Comparison of ENCODE assay signal across 20 mouse cellular contexts in genomic region chr17:48055076-48055816, GRCm38 (mm10). TPM values are rescaled to one million over a fixed set of nuclear protein-coding genes. Genes with fewer than 3 reads are reported as not detected.
DNase-seq lines count a peak whose midpoint lies in the region; ATAC-seq and TF ChIP-seq lines count a peak whose summit lies in the region.
"Had no signal": no experiment of that assay in that cellular context is flagged by ENCODE, and none has a peak within 500 bp of the region (broad histone marks: within the 10 kb centered on the region; RNA-seq: fewer than 3 reads in every experiment).

No protein-coding gene starts in this region.

- no peak overlapping the region; the same call in 1 of the 2 replicates for H3K4me3 ChIP-seq in forebrain, embryonic 12.5 days (replicated peaks)
- H3K4me3 ChIP-seq in hindbrain, embryonic 15.5 days, result no peak overlapping the region
- H3K4me3 ChIP-seq in midbrain, postnatal 0 days (ENCODE audit: low read depth, low read length), result no peak overlapping the region
- H3K4me3 ChIP-seq: embryonic facial prominence, embryonic 15.5 days; left cerebral cortex, adult 2 months; limb, embryonic 12.5 days had no signal

- no peak for TF ChIP-seq CTCF in midbrain, postnatal 0 days (IDR thresholded peaks at IDR 0.05)

- H3K27me3 ChIP-seq in forebrain, embryonic 12.5 days, result peaks cover 38% of the 10 kb centered on the region
- peaks cover 10% of the 10 kb centered on the region; the same call in 1 of the 2 replicates for H3K27me3 ChIP-seq in hindbrain, embryonic 15.5 days
- H3K27me3 ChIP-seq in midbrain, postnatal 0 days (ENCODE audit: insufficient read depth, low read length), result peaks cover 4% of the 10 kb centered on the region; the same call in 1 of the 2 replicates

- H3K9ac ChIP-seq in forebrain, embryonic 12.5 days, result no peak overlapping the region
- H3K9ac ChIP-seq in hindbrain, embryonic 15.5 days, result no peak overlapping the region
- H3K9ac ChIP-seq in midbrain, postnatal 0 days (replicated peaks; ENCODE audit: low read length, poor library complexity, severe bottlenecking), result 0 out of 2 replicates have a peak overlapping the region, but pooled peaks have one; percentile 33
- H3K9ac ChIP-seq: embryonic facial prominence, embryonic 15.5 days; limb, embryonic 12.5 days; liver, postnatal 0 days had no signal

- peak; percentile 63 for DNase-seq in retina, postnatal 1 day
- no peak for DNase-seq in retina, embryonic 14.5 days (ENCODE audit: low spot score)
- DNase-seq in midbrain, postnatal 0 days (ENCODE audit: low spot score), result no peak
- no peak for DNase-seq in kidney, postnatal 14 days
- DNase-seq in urinary bladder, postnatal 4 days (ENCODE audit: low spot score in 2 of 2), result no peak
- no peak for DNase-seq in liver
- DNase-seq: cerebellum, adult 9-11 months; heart, postnatal 10 days; kidney, adult 2 months; liver, postnatal 0 days had no signal

- H3K4me1 ChIP-seq in forebrain, embryonic 12.5 days, result peaks cover 30% of the 10 kb centered on the region
- peaks cover 23% of the 10 kb centered on the region for H3K4me1 ChIP-seq in hindbrain, embryonic 15.5 days (replicated peaks)
- 0 out of 2 replicates have a peak, but pooled peaks cover 6% of the 10 kb centered on the region for H3K4me1 ChIP-seq in midbrain, postnatal 0 days (ENCODE audit: insufficient read depth, low read length)

- H3K9me3 ChIP-seq in forebrain, embryonic 12.5 days, result no peaks in the 10 kb centered on the region
- H3K9me3 ChIP-seq in hindbrain, embryonic 15.5 days, result no peaks in the 10 kb centered on the region
- no peaks in the 10 kb centered on the region for H3K9me3 ChIP-seq in midbrain, postnatal 0 days (ENCODE audit: low read length)
- H3K9me3 ChIP-seq: embryonic facial prominence, embryonic 15.5 days had no signal

- H3K4me2 ChIP-seq in forebrain, embryonic 12.5 days, result peak overlapping the region; percentile 31
- H3K4me2 ChIP-seq in hindbrain, embryonic 15.5 days, result peak overlapping the region; percentile 12
- 0 out of 2 replicates have a peak overlapping the region, but pooled peaks have one; percentile 9 for H3K4me2 ChIP-seq in midbrain, postnatal 0 days (ENCODE audit: low read depth, low read length, poor library complexity, severe bottlenecking)
- H3K4me2 ChIP-seq: embryonic facial prominence, embryonic 15.5 days; limb, embryonic 12.5 days had no signal

- 32% methylated on average over 20 of the region's 20 CpGs for WGBS in forebrain, embryonic 12.5 days
- 32% methylated on average over 20 of the region's 20 CpGs for WGBS in hindbrain, embryonic 15.5 days
- 20% methylated on average over 19 of the region's 20 CpGs for WGBS in midbrain, postnatal 0 days

- no peaks in the 10 kb centered on the region for H3K36me3 ChIP-seq in forebrain, embryonic 12.5 days (replicated peaks)
- H3K36me3 ChIP-seq in hindbrain, embryonic 15.5 days, result no peaks in the 10 kb centered on the region
- H3K36me3 ChIP-seq in midbrain, postnatal 0 days (ENCODE audit: insufficient read depth, low read length), result no peaks in the 10 kb centered on the region
- H3K36me3 ChIP-seq: embryonic facial prominence, embryonic 15.5 days; limb, embryonic 12.5 days had no signal

- ATAC-seq in forebrain, embryonic 12.5 days (ENCODE audit: low FRiP score), result 0 out of 2 replicates have a peak, but pooled peaks have one; percentile 22
- no peak; the same call in 1 of the 2 replicates for ATAC-seq in hindbrain, embryonic 15.5 days (ENCODE audit: low FRiP score, low read depth)
- peak; percentile 32; the same call in 1 of the 2 replicates for ATAC-seq in midbrain, postnatal 0 days (ENCODE audit: low FRiP score)
- ATAC-seq: activated CD4-positive, CD25-positive, alpha-beta regulatory T cell, adult 4 months; liver, postnatal 0 days had no signal

- H3K27ac ChIP-seq in forebrain, embryonic 12.5 days, result peak overlapping the region; percentile 56
- no peak overlapping the region for H3K27ac ChIP-seq in hindbrain, embryonic 15.5 days (replicated peaks)
- 0 out of 2 replicates have a peak overlapping the region, but pooled peaks have one; percentile 6 for H3K27ac ChIP-seq in midbrain, postnatal 0 days (ENCODE audit: low read depth, low read length)
- H3K27ac ChIP-seq: embryonic facial prominence, embryonic 15.5 days; left cerebral cortex, adult 2 months; limb, embryonic 12.5 days had no signal

RNA-seq across cellular contexts. Expression of gene 1700122O11Rik, which starts 17.2 kb away (rescaled TPM):
- polyA plus RNA-seq in forebrain, embryonic 12.5 days (2016; fragmentation: Nextera tagmentation; extraction: Ambion mirVana), result not detected in 2 replicates
- not detected in 2 replicates for polyA plus RNA-seq in hindbrain, embryonic 15.5 days (2015; fragmentation: Nextera tagmentation; extraction: Ambion mirVana)
- total RNA-seq in midbrain, postnatal 0 days (2014; rRNA removed), result not detected in 2 replicates
- polyA plus RNA-seq in midbrain, postnatal 0 days (2015; fragmentation: Nextera tagmentation; extraction: Ambion mirVana), result not detected in 2 replicates
- total RNA-seq: gastrocnemius, postnatal 4 days; heart, postnatal 10 days; left cerebral cortex, adult 2 months; megakaryocyte progenitor cell, adult 5-6 weeks had no signal
- polyA plus RNA-seq: activated CD4-positive, CD25-positive, alpha-beta regulatory T cell, adult 4 months; embryonic facial prominence, embryonic 15.5 days; kidney, adult 2 months; large intestine, adult 2 months; limb, embryonic 12.5 days; liver, postnatal 0 days; stomach, embryonic 16.5 days had no signal

RNA-seq across cellular contexts. Expression of gene 1700067P10Rik, which starts 33.9 kb away (rescaled TPM):
- not detected in 2 replicates for polyA plus RNA-seq in forebrain, embryonic 12.5 days (2016; fragmentation: Nextera tagmentation; extraction: Ambion mirVana)
- polyA plus RNA-seq in hindbrain, embryonic 15.5 days (2015; fragmentation: Nextera tagmentation; extraction: Ambion mirVana), result not detected in 2 replicates
- not detected in 2 replicates for total RNA-seq in midbrain, postnatal 0 days (2014; rRNA removed)
- not detected in 2 replicates for polyA plus RNA-seq in midbrain, postnatal 0 days (2015; fragmentation: Nextera tagmentation; extraction: Ambion mirVana)
- total RNA-seq: gastrocnemius, postnatal 4 days; heart, postnatal 10 days; left cerebral cortex, adult 2 months; megakaryocyte progenitor cell, adult 5-6 weeks had no signal
- polyA plus RNA-seq: activated CD4-positive, CD25-positive, alpha-beta regulatory T cell, adult 4 months; embryonic facial prominence, embryonic 15.5 days; kidney, adult 2 months; large intestine, adult 2 months; limb, embryonic 12.5 days; liver, postnatal 0 days; stomach, embryonic 16.5 days had no signal
